Mouse (Mus musculus) cerebellum, adult 18-20 months (tissue): Measurements from ENCODE around the gene Iqcf4.
A peak's percentile ranks its signal among the peaks of the same experiment; 100 is the strongest.
"Not testable (repeated sequence)": the region's sequence is repeated elsewhere in the genome, so short reads cannot be mapped to it uniquely, and the experiment has no call there.

Source experiments
- DNase-seq, 2 experiments: peaks; one replicate each; pipeline ENCODE4 v3.0.0; 2021

Gene Iqcf4

GRCm38 (mm10) chr9:106570896-106571295, at the start of gene Iqcf4:
Iqcf4 (minus strand) TSS chr9:106570996.
- DNase-seq = no peak

GRCm38 (mm10) chr9:106617496-106617895, 46.7 kb upstream of the Iqcf4 start:
- no peak for DNase-seq

DNA sequence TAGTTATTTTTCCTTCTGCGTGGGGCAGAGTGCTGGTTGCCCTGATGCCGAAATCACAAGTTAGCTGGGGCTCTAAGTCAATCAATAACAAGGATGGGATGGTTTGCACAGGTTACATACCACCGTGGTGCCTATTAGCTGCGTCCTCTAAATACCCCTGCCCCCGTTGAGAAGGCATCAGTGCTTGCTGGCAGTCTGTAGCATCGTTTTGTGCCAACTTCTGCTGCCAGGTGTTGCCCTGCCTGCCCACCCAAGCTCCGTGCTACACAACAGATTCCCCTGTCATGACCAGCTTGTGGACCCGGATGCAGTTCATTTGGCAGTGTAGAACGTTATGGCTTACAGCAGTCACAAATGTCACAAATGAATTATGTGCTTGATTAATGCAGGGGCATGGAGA, 45.5 kb upstream of the Iqcf4 start:
- DNase-seq = no peak

GRCm38 (mm10) chr9:106614616-106615015, 43.8 kb upstream of the Iqcf4 start:
- DNase-seq = no peak

GRCm38 (mm10) chr9:106613951-106614350, 43.2 kb upstream of the Iqcf4 start:
- no peak for DNase-seq

DNA sequence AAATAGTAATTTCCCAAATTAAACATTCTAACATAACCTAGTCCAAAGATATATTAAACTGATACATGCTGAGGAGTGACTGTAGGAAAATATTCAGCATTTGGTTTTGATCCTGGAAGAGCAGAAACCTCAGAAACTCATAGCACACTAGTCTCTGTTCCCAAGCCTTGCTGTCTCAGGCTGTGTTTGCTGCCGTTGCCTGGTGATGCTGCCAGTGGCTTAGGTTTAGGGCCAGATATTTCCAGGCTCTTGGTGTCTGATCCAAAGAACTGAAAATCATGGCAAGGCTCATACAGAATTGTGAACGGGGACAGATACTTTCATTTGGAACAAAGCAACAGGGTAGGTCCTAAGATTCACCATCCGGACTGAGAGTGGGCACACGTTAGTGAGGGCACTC, 39.9 kb upstream of the Iqcf4 start:
- DNase-seq = no peak

- peak; percentile 16 to 45 for DNase-seq
Measured at GRCm38 (mm10) chr9:106600546-106600945, 29.8 kb upstream of the Iqcf4 start.

- DNase-seq = no peak
Measured at GRCm38 (mm10) chr9:106598466-106598865, 27.7 kb upstream of the Iqcf4 start.

GRCm38 (mm10) chr9:106595836-106596235, 25.0 kb upstream of the Iqcf4 start:
- DNase-seq = no peak

GRCm38 (mm10) chr9:106595402-106595801, 24.6 kb upstream of the Iqcf4 start:
- not testable (repeated sequence) for DNase-seq

DNA sequence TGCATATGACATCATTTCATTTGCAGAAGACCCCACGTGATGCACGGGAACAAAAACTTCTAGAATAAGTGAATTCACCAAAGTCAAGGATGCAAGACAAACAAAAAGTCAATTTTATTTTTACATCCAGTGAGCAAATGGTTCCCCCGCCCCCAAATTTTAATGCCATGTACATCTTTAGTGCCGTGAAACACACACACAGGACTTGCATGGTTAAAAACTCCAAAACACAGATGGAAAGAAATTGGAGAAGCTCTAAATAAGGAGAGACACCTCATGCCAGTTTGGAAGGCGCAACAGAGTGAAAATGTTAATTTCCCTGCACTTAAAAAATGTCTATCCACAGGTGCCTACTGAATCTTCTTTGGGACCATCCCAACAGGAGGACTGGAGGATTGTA, 21.4 kb upstream of the Iqcf4 start:
- no peak for DNase-seq

DNA sequence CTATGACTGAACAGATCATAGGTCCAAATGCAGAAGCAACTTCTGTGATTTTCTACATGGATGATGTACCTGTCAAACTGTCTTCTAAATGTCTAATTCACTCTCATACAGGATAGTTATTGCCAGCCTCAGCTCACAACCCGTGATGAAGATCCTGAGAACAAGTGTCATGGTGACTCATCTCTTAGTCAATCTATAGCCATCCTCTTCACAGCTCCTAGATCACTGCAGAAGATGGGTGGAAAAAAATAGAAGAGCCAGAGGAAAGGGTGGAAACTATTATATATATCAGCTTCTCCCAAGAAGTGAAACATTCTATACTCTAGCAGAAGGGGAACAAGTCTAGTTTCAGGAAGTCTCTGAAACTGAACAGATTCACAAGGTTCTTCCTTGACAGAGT, 11.8 kb upstream of the Iqcf4 start:
- no peak for DNase-seq

DNA sequence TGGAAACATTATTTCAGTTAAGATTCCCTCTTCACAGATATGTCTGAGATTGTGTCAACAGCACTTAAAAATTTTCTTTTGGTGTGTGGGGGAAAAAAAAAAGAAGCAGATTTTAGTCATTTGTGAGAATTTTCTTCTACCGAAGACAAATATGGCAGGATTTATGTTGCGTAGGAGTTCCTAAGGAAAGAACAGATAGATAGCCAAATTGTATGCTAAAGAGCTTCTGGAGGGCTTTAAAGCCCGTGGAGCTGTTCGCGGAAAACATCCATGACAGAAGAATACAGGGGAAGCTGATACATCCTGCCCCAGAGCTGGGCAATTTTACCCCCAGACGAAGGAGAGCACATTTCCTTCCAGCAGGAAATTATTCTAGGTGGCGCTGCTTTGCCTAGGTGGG, 9.2 kb upstream of the Iqcf4 start:
- no peak for DNase-seq

GRCm38 (mm10) chr9:106576112-106576511, 5.3 kb upstream of the Iqcf4 start:
- no peak for DNase-seq

DNA sequence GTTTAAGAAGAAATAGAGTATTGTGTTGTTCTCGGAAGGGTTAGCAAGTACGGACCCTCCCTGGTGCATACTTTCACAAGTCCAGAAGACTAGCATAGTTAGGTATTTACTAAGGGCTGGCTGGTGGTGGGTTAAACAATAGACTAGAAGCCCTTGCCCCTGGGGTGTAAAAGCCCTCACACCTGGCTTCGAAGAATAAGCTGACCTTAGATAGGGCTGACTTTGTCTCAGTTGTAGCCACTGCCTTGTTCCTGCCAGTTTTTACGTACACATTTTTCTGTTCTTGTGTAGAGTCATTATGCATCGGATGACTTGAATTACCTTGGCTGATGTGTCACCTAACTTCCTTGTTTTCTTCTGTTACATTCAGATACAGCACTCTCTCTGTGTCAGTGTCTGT, 2.6 kb upstream of the Iqcf4 start:
- DNase-seq = no peak

DNA sequence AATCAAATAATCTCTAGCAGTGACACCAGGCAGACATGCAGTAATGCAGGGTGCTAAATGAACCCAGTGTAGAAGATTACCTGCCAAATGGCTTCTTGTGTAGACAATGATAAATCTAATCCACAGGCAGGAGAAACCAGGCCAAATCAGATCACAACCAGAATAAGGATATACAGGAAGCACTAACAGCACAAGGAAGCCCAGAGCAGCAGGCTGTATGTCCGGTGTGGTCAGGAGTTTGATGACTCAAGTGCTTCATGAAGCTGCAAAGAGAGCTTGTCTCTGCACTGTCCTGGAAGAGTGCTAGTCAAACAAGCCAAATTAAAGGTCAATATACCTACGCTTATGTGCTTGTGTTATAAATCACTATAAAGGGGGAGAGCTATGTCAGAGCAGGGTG, 1.4 kb upstream of the Iqcf4 start:
- DNase-seq = no peak

- DNase-seq = no peak
Measured at GRCm38 (mm10) chr9:106566437-106566836, 4.4 kb downstream of the Iqcf4 start.

DNA sequence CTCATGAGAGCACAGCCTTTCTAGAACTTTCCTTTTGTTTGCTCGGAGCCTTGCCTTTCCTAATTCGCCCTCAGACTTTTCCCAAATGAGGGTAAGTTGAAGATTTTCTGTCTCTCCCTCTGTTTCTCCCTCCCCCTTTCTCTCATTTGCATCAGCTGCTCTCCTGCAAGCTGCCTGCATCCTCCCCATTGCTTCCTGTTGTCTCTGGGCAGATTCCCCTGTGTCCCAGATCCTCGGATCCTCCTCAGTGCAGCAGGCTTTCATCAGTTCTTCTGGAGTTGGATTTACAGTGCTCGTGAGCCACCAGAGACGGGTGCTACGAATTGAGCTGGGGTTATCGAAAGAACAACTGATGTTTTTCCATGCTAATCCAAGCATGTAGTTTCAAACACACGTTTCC, 6.8 kb downstream of the Iqcf4 start:
- no peak for DNase-seq

- DNase-seq = no peak
Measured at GRCm38 (mm10) chr9:106562291-106562690, 8.5 kb downstream of the Iqcf4 start.

DNA sequence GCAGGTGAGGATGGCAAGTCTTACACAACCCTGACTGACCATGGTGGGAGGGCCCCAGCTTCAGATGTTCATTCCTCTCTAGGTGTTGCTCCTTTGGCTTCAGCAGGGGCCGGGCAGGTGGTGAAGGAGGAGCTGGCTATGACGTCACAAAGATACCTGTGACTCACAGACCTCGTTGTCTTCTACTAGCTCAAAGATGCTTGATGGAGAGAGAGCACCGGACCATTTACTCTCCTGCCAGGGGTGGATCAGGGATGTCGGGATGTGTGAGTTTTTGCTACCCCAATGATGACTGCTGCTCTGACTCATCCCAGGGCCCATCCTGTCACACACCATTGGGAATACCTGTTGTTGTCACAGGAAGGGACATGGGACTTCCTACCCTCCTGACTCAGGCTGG, 9.3 kb downstream of the Iqcf4 start, which contains the start of gene Iqcf3:
TSS of gene Iqcf3 (minus strand) at position 101 of the 400 bp plus-strand sequence.
- no peak for DNase-seq

- no peak for DNase-seq
Measured at GRCm38 (mm10) chr9:106534975-106535374, 35.8 kb downstream of the Iqcf4 start.

GRCm38 (mm10) chr9:106534296-106534695, 36.5 kb downstream of the Iqcf4 start:
- no peak for DNase-seq

DNA sequence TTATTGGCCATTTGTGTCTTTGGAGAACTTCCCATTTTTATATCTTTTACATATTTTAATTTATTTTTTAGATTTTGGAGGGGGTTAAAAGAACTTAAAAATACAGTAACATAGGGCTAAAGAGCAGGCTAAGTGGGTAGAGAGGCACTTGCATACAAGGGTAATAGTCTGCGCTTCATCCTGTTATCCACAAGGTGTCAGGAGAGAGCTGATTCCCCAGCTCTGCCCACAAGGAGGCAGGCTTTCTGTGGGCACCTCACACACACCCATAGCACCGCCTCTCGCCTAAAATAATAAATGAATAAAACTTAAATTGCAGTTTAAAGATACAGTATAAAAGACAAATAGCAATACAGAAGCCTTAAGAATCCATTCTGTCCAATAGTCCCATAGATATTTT, 39.0 kb downstream of the Iqcf4 start:
- DNase-seq = peak in 1 of 2 experiments; percentile 2

- no peak for DNase-seq
Measured at GRCm38 (mm10) chr9:106519909-106520308, 50.9 kb downstream of the Iqcf4 start.

DNA sequence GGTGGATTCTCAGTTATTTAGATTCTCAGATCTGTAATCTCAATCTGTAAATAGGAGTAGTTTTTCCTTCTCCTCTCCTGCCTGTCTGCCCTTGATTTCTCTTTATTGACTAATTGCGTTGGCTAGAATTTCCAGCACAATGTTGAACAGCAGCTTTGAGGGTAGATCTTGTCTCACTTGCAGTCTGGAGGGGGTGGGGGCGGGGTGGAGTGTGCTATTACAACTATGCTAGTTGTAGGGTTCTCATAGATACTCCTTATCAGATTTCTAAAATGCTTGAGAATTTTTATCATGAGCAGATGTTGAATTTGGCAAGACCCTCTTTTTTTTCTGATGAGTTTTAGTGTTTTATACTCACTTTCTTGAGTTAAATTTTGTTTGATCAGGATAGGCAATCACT, 51.4 kb downstream of the Iqcf4 start:
- no peak for DNase-seq
